Mouse (Mus musculus): ENCODE measurements around the gene Urm1.
A peak's percentile ranks its signal among the peaks of the same experiment; 100 is the strongest.
"Not testable (repeated sequence)": the region's sequence is repeated elsewhere in the genome, so short reads cannot be mapped to it uniquely, and the experiment has no call there.

The Urm1 gene

DNA sequence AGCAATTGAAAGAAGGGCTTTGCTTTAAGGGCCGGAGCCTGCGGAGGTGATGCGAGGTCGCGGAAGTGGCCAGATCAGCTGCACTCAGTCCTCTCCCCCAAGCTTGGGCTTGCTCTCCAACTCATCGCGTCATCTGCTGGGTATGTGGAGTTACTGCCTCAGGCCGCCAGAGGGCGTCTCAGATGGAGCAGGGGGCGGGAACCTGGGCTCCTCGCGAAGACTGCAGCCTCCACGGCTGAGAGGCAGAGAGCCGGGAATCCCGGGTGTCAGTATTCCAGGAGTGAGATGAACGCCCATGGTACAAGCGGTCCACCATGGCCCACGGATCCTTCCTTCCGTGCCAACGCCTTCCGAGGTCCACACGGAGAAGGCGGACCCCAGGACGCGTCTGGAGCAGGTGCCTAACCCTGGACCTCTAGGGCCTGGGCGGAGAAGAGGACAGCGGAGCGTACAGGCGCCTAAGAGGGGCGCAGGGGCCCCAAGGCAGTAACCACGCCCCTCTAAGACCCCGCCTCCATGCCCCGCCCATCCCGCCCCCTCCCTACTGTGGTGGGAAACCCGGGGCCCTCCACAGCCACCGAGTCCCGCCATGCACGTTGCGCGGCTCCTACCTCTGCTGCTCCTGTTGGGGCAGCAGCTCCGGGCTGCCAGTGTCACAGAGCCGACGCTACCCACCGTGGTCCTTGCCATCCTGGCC lies 49.2 kb downstream of the Urm1 start, which contains the start of gene Cercam:
Gene Cercam (plus strand): TSS at position 216 of the 697 bp plus-strand sequence.
- peak; percentile 77 for DNase-seq

GRCm38 (mm10) chr2:29869646-29870451 lies 50.0 kb downstream of the Urm1 start:
- no peak for DNase-seq

DNA sequence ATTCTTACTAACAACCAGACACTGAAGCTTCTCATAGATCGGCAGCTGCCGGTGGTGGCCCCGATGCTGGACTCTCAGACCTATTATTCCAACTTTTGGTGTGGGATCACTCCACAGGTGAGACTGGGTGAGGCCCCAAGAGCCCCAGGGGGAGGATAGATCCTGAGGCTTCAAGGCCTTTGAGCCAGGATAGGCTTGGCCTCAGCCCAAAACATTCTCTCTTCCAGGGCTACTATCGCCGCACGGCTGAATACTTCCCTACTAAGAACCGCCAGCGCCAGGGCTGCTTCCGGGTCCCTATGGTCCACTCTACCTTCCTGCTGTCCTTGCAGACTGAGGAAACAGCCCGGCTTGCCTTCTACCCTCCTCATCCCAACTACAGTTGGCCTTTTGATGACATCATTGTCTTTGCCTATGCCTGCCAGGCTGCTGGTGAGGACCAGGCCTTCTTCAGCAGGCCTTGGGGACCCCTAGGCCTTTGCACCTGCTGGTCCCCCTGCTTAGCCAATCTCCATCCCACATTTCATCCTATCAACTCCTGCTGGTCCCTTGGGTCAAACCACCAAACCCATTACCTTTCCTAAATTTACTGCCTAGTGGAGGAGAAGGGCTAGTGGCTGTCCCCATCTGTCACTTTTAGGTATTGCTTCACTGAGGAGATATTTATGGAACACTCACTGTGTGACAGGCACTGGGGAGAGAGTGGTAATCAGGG lies 52.9 kb downstream of the Urm1 start:
- DNase-seq = no peak

DNA sequence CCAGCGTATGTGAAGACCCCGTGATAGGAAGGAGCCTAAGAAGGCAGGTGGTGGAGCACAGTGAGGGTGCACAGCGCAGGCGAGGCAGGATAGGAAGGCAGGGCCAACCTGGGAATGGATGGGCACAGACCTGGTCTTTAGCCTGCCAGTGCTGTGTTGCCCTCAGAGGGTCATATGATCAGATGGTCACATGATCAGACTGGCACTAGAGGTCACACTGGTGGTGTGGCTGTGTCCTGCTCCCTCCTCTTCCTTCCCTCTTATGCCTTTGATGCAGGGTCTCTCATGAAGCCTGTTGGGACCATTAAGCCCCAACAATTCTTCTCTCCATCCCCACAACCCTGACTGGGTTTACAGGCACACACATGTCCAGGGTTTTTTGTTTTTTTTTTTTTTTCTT lies 53.9 kb downstream of the Urm1 start:
- DNase-seq = no peak

- DNase-seq = no peak
Observed at GRCm38 (mm10) chr2:29878061-29878460, 58.2 kb downstream of the Urm1 start.

DNA sequence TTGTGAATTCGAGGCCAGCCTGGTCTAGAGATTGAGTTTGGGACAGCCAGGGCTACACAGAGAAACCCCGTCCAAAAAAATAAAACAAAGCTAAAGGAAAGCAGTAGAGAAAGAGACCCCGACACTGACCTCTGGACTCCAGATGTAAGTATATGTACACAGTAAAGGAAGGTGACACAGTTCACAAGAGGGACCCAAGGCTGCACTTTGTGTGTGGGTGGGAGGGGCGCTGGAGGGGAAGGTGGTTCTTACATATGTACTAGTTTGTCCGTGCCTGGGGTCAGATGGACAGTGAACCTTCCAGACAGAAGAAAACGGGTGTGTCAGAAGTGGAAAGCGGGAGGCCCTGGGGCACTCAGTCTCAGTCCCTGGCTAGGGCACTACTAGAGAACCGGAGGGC lies 59.3 kb downstream of the Urm1 start:
- DNase-seq = no peak

- DNase-seq = no peak
Observed at GRCm38 (mm10) chr2:29879964-29880830, 60.3 kb downstream of the Urm1 start.

- DNase-seq = not testable (repeated sequence)
Observed at GRCm38 (mm10) chr2:29886659-29887292, 66.9 kb downstream of the Urm1 start.

GRCm38 (mm10) chr2:29889066-29889944 lies 69.4 kb downstream of the Urm1 start, which contains the start of gene Odf2:
TSS of gene Odf2 (plus strand) at chr2:29889221.
- peak; percentile 99 for DNase-seq

DNA sequence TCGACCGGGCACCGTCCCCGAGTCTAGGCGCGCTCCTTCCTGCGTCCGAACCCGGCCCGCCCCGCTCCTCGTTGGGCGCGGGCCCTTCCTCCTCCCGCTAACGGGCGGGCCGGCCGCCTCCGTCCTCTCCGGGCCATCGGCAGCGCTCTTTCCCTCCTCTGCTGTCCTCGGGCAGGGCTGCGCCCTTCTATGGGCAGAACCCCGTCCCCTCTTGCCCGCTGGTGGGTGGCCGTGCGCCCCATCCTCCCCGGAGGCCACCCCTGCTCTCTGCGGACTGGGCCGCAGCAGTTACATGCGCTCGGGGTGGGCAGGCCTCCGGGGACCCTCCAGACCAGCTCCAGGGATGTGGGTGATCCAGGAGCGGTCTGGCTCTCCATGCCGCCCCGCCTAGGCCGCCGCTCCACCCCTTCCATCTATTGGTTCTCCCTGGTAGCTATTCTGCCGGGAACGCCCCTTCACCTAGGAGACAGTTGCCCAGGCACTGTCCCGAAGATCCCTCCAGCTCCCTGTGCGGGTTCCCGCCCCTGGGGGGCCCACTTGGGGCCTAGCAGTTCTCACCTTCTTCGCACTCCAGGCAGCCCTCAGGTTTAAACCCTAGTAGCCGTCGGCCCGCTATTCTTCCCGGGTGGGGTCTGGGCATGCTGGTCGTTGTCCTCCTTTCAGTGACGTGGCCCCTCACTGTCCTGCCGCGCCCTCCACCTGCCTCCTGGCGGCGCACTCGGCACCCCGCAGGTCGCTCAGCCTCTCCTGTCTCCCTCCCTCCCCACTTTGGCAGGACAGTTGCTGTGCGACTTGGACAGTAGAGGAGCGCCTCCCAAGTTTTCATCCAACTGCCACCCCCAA lies 70.3 kb downstream of the Urm1 start:
- DNase-seq = peak; percentile 89

- no peak for DNase-seq
Observed at GRCm38 (mm10) chr2:29891773-29892172, 71.9 kb downstream of the Urm1 start.

All from layer of hippocampus, adult 9-11 months (tissue).